Mouse (Mus musculus) midbrain, embryonic 16.5 days (tissue): ENCODE results near the gene Tnfrsf1a. TPM values are rescaled to one million over a fixed set of nuclear protein-coding genes. Genes with fewer than 3 reads are reported as not detected.

Experiments used
- ATAC-seq: fragments of 200-750 bp; cut with Nextera tagmentation; 2 replicates; pipeline ENCODE4 v1.8.0; 2017; ENCODE audit warnings: moderate TSS enrichment
- H3K27ac ChIP-seq: fragments of 300-500 bp; sonication (generic); 2 replicates; pipeline ENCODE4 v1.5.1; 2014; ENCODE audit warnings: mild to moderate bottlenecking, low read length, mixed read lengths
- H3K27me3 ChIP-seq: fragments of 300-500 bp; sonication (generic); 2 replicates; pipeline ENCODE4 v1.6.1; 2014; ENCODE audit warnings: low read depth, low read length, mixed read lengths; ENCODE audit not compliant: control insufficient read depth, insufficient read depth
- H3K36me3 ChIP-seq: fragments of 300-500 bp; sonication (generic); 2 replicates; pipeline ENCODE4 v1.6.1; 2014; ENCODE audit warnings: mild to moderate bottlenecking, low read length, moderate library complexity, mixed read lengths; ENCODE audit not compliant: control insufficient read depth, insufficient read depth
- H3K4me1 ChIP-seq: fragments of 300-500 bp; sonication (generic); 2 replicates; pipeline ENCODE4 v1.6.1; 2014; ENCODE audit warnings: mild to moderate bottlenecking, low read length, mixed read lengths; ENCODE audit not compliant: control insufficient read depth, insufficient read depth
- H3K4me2 ChIP-seq: fragments of 300-500 bp; sonication (generic); 2 replicates; pipeline ENCODE4 v1.6.1; 2014; ENCODE audit warnings: mild to moderate bottlenecking, low read length, mixed read lengths
- H3K4me3 ChIP-seq: fragments of 300-500 bp; sonication (generic); 2 replicates; pipeline ENCODE4 v1.5.1; 2014; ENCODE audit warnings: low read depth, mild to moderate bottlenecking, low read length, moderate library complexity, mixed read lengths
- H3K9ac ChIP-seq: fragments of 300-500 bp; sonication (generic); 2 replicates; pipeline ENCODE4 v1.6.1; 2014; ENCODE audit warnings: low read depth, low read length, mixed read lengths
- H3K9me3 ChIP-seq: fragments of 300-500 bp; sonication (generic); replicated peaks from 2 replicates; pipeline ENCODE4 v1.6.1; 2014; ENCODE audit warnings: mild to moderate bottlenecking, low read length, mixed read lengths; ENCODE audit not compliant: control insufficient read depth, poor library complexity, severe bottlenecking
- whole genome bisulfite sequencing: fragments of 180-500 bp; shearing (Covaris S2); extraction: QIAGEN DNeasy Blood & Tissue Kit; methylation state at CpG from one replicate; pipeline ENCODE4 v1.1.7; 2014; 5-methylcytosine and 5-hydroxymethylcytosine counted together
- polyA plus RNA-seq: library from polyadenylated mRNA; unstranded; fragments of >200 nt; fragmentation: Nextera tagmentation; extraction: Ambion mirVana; gene quantifications from 2 replicates; pipeline ENCODE4 v1.2.1, GENCODE M21; 2015

The Tnfrsf1a gene
- polyA plus RNA-seq, 1 experiment from 2014 or later, result 11.2 TPM

GRCm38 (mm10) chr6:125364448-125364847 is 15.3 kb downstream of the Tnfrsf1a start:
- WGBS, result 1% methylated on average over 7 of the region's 8 CpGs

GRCm38 (mm10) chr6:125365522-125365921 is 16.4 kb downstream of the Tnfrsf1a start:
- Histone ChIP-seq H3K27ac (no peak overlapping the region), H3K4me1 (peaks cover 9% of the 10 kb centered on the region), H3K36me3 (no peaks in the 10 kb centered on the region), H3K27me3 (peaks cover 19% of the 10 kb centered on the region), H3K4me2 (no peak overlapping the region), H3K9me3 (no peaks in the 10 kb centered on the region), H3K4me3 (no peak overlapping the region), H3K9ac (no peak overlapping the region)
- WGBS, result 87% methylated on average over 5 of the region's 5 CpGs
- ATAC-seq, result no peak

More at GRCm38 (mm10) chr6:125364448-125364847, 15.3 kb downstream of the Tnfrsf1a start:
- peaks cover 19% of the 10 kb centered on the region for H3K27me3 ChIP-seq
- no peak overlapping the region; the same call in 1 of the 2 replicates for H3K4me2 ChIP-seq
- H3K27ac ChIP-seq, result no peak overlapping the region
- H3K4me1 ChIP-seq, result peaks cover 9% of the 10 kb centered on the region
- no peaks in the 10 kb centered on the region for H3K9me3 ChIP-seq
- no peak overlapping the region for H3K9ac ChIP-seq
- H3K36me3 ChIP-seq, result no peaks in the 10 kb centered on the region
- ATAC-seq, result no peak
- H3K4me3 ChIP-seq, result no peak overlapping the region

GRCm38 (mm10) chr6:125366133-125366532 is 17.0 kb downstream of the Tnfrsf1a start:
- Histone ChIP-seq H3K4me3 (no peak overlapping the region), H3K4me1 (peaks cover 9% of the 10 kb centered on the region), H3K9ac (no peak overlapping the region), H3K9me3 (no peaks in the 10 kb centered on the region), H3K27ac (no peak overlapping the region), H3K36me3 (no peaks in the 10 kb centered on the region), H3K4me2 (no peak overlapping the region), H3K27me3 (peaks cover 14% of the 10 kb centered on the region)
- no peak for ATAC-seq
- 86% methylated on average over 1 of the region's 1 CpGs for WGBS

- ATAC-seq, result no peak
- Histone ChIP-seq H3K4me1 (peaks cover 7% of the 10 kb centered on the region), H3K9ac (no peak overlapping the region), H3K27me3 (peaks cover 7% of the 10 kb centered on the region), H3K36me3 (no peaks in the 10 kb centered on the region), H3K4me3 (no peak overlapping the region), H3K9me3 (no peaks in the 10 kb centered on the region), H3K27ac (no peak overlapping the region), H3K4me2 (no peak overlapping the region)
- 48% methylated on average over 4 of the region's 4 CpGs for WGBS
Observed at GRCm38 (mm10) chr6:125367758-125368371, 18.7 kb downstream of the Tnfrsf1a start.

- no peaks in the 10 kb centered on the region for H3K9me3 ChIP-seq
- H3K4me2 ChIP-seq, result no peak overlapping the region
- H3K4me1 ChIP-seq, result peaks cover 10% of the 10 kb centered on the region
- 37% methylated on average over 6 of the region's 6 CpGs for WGBS
- H3K4me3 ChIP-seq, result no peak overlapping the region
- H3K27ac ChIP-seq, result no peak overlapping the region
- H3K36me3 ChIP-seq, result no peaks in the 10 kb centered on the region
- H3K9ac ChIP-seq, result no peak overlapping the region
- H3K27me3 ChIP-seq, result peaks cover 36% of the 10 kb centered on the region
- no peak for ATAC-seq
Observed at GRCm38 (mm10) chr6:125377042-125377441, 27.9 kb downstream of the Tnfrsf1a start.

GRCm38 (mm10) chr6:125377582-125378451 is 28.7 kb downstream of the Tnfrsf1a start:
- Histone ChIP-seq H3K4me1 (peaks cover 10% of the 10 kb centered on the region), H3K27me3 (peaks cover 42% of the 10 kb centered on the region), H3K9ac (no peak overlapping the region), H3K4me2 (no peak overlapping the region), H3K9me3 (no peaks in the 10 kb centered on the region), H3K36me3 (no peaks in the 10 kb centered on the region), H3K27ac (no peak overlapping the region), H3K4me3 (no peak overlapping the region)
- 35% methylated on average over 16 of the region's 16 CpGs for WGBS
- ATAC-seq, result no peak

- Histone ChIP-seq H3K4me2 (no peak overlapping the region), H3K9ac (no peak overlapping the region), H3K9me3 (no peaks in the 10 kb centered on the region), H3K4me3 (no peak overlapping the region), H3K4me1 (peaks cover 10% of the 10 kb centered on the region), H3K27ac (no peak overlapping the region), H3K36me3 (no peaks in the 10 kb centered on the region), H3K27me3 (peaks cover 42% of the 10 kb centered on the region)
- ATAC-seq, result no peak
- 23% methylated on average over 6 of the region's 6 CpGs for WGBS
Observed at GRCm38 (mm10) chr6:125378621-125379020, 29.5 kb downstream of the Tnfrsf1a start.

GRCm38 (mm10) chr6:125379781-125380180 is 30.6 kb downstream of the Tnfrsf1a start:
- Histone ChIP-seq H3K9ac (peak overlapping the region; percentile 55; the same call in 1 of the 2 replicates), H3K36me3 (no peaks in the 10 kb centered on the region), H3K4me2 (peak overlapping the region; percentile 76), H3K27ac (no peak overlapping the region), H3K9me3 (no peaks in the 10 kb centered on the region), H3K27me3 (peaks cover 42% of the 10 kb centered on the region), H3K4me1 (peaks cover 10% of the 10 kb centered on the region), H3K4me3 (peak overlapping the region; percentile 41)
- no peak for ATAC-seq
- 5% methylated on average over 9 of the region's 9 CpGs for WGBS
